Mouse (Mus musculus) limb, embryonic 15.5 days (tissue): ENCODE data around the gene Lce1f. TPM values are rescaled to one million over a fixed set of nuclear protein-coding genes. Genes with fewer than 3 reads are reported as not detected.

Experiments
- ATAC-seq: fragments of 200-750 bp; cut with Nextera tagmentation; 2 replicates; pipeline ENCODE4 v1.8.0; 2017; ENCODE audit warnings: low read depth, moderate TSS enrichment; ENCODE audit not compliant: insufficient number of reproducible peaks, low FRiP score, low TSS enrichment
- H3K27ac ChIP-seq: fragments of 300-500 bp; sonication (generic); 2 replicates; pipeline ENCODE4 v1.5.1; 2015; ENCODE audit warnings: moderate library complexity, mild to moderate bottlenecking, inconsistent platforms
- H3K27me3 ChIP-seq: fragments of 300-500 bp; sonication (generic); 2 replicates; pipeline ENCODE4 v1.6.1; 2015; ENCODE audit warnings: inconsistent platforms
- H3K36me3 ChIP-seq: fragments of 300-500 bp; sonication (generic); 2 replicates; pipeline ENCODE4 v1.6.1; 2015; ENCODE audit warnings: inconsistent platforms
- H3K4me1 ChIP-seq: fragments of 300-500 bp; sonication (generic); 2 replicates; pipeline ENCODE4 v1.6.1; 2015; ENCODE audit warnings: inconsistent platforms
- H3K4me2 ChIP-seq: fragments of 300-500 bp; sonication (generic); 2 replicates; pipeline ENCODE4 v1.6.1; 2015; ENCODE audit warnings: mild to moderate bottlenecking, inconsistent platforms
- H3K4me3 ChIP-seq: fragments of 300-500 bp; sonication (generic); 2 replicates; pipeline ENCODE4 v1.5.1; 2015; ENCODE audit warnings: mild to moderate bottlenecking, inconsistent platforms
- H3K9ac ChIP-seq: fragments of 300-500 bp; sonication (generic); 2 replicates; pipeline ENCODE4 v1.6.1; 2015; ENCODE audit warnings: inconsistent platforms
- H3K9me3 ChIP-seq: fragments of 300-500 bp; sonication (generic); 2 replicates; pipeline ENCODE4 v1.6.1; 2016; ENCODE audit warnings: inconsistent platforms
- polyA plus RNA-seq: library from polyadenylated mRNA; unstranded; fragments of >200 nt; fragmentation: Nextera tagmentation; extraction: Ambion mirVana; gene quantifications from 2 replicates; pipeline ENCODE4 v1.2.1, GENCODE M21; 2015

Lce1f gene
- polyA plus RNA-seq, 1 experiment from 2014 or later, result 1.5 TPM

GRCm38 (mm10) chr3:92670215-92670614 is 49.9 kb downstream of the Lce1f start, which contains the start of gene Lce1a2:
Lce1a2 (minus strand) TSS chr3:92670315.
- Histone ChIP-seq H3K9me3 (no peaks in the 10 kb centered on the region), H3K9ac (no peak within 1 kb of the TSS), H3K36me3 (no peaks in the 10 kb centered on the region), H3K27me3 (no peaks in the 10 kb centered on the region), H3K4me1 (no peaks in the 10 kb centered on the region), H3K4me2 (no peak within 1 kb of the TSS), H3K27ac (no peak within 1 kb of the TSS), H3K4me3 (no peak within 1 kb of the TSS)
- no peak for ATAC-seq

Other genes starting within 250 kb of the Lce1f start
- 152 and 183 TPM in 2 replicates for gene Sprr1a, start 234.5 kb downstream of the Lce1f start, polyA plus RNA-seq
- not detected in 2 replicates for gene Sprr4, start 219.9 kb downstream of the Lce1f start, polyA plus RNA-seq
- 7.9 and 9.3 TPM in 2 replicates for gene 2310046K23Rik, start 185.8 kb downstream of the Lce1f start, polyA plus RNA-seq
- 19.2 and 25.9 TPM in 2 replicates for gene Ivl, start 146.6 kb downstream of the Lce1f start, polyA plus RNA-seq
- not detected in 2 replicates for gene Smcp, start 131.4 kb downstream of the Lce1f start, polyA plus RNA-seq
- 0.37 TPM in 1 of 2 replicates, not detected in the other for gene 2210017I01Rik, start 112.9 kb downstream of the Lce1f start, polyA plus RNA-seq
- gene Lce6a, start 98.7 kb downstream of the Lce1f start, polyA plus RNA-seq, result 7.3 and 8.9 TPM in 2 replicates
- 1.5 and 9.5 TPM in 2 replicates for gene Lce1a1, start 72.0 kb downstream of the Lce1f start, polyA plus RNA-seq
- gene Lce1b, start 63.4 kb downstream of the Lce1f start, polyA plus RNA-seq, result 0.33 and 1.3 TPM in 2 replicates
- 3.2 and 14.9 TPM in 2 replicates for gene Lce1a2, start 50.0 kb downstream of the Lce1f start, polyA plus RNA-seq
- 2.9 and 15.4 TPM in 2 replicates for gene Lce1c, start 41.1 kb downstream of the Lce1f start, polyA plus RNA-seq
- gene Lce1d, start 33.1 kb downstream of the Lce1f start, polyA plus RNA-seq, result 0.77 and 2.2 TPM in 2 replicates
- 0.84 and 3.9 TPM in 2 replicates for gene Lce1e, start 11.3 kb downstream of the Lce1f start, polyA plus RNA-seq
- not detected in 2 replicates for gene Gm38119, start 18.7 kb upstream of the Lce1f start, polyA plus RNA-seq
- gene Lce1g, start 32.0 kb upstream of the Lce1f start, polyA plus RNA-seq, result 0.97 and 2.9 TPM in 2 replicates
- gene Lce1h, start 44.7 kb upstream of the Lce1f start, polyA plus RNA-seq, result 0.73 and 2.0 TPM in 2 replicates
- gene Lce1i, start 58.5 kb upstream of the Lce1f start, polyA plus RNA-seq, result 2.0 and 6.3 TPM in 2 replicates
- gene Lce1j, start 70.2 kb upstream of the Lce1f start, polyA plus RNA-seq, result 0.91 and 1.7 TPM in 2 replicates
- 1.3 TPM in 1 of 2 replicates, not detected in the other for gene Lce1k, start 87.5 kb upstream of the Lce1f start, polyA plus RNA-seq
- gene Kprp, start 106.9 kb upstream of the Lce1f start, polyA plus RNA-seq, result 1.2 and 5.7 TPM in 2 replicates
- gene Lce1l, start 130.9 kb upstream of the Lce1f start, polyA plus RNA-seq, result 1.8 and 5.4 TPM in 2 replicates
- gene 2310050C09Rik, start 149.9 kb upstream of the Lce1f start, polyA plus RNA-seq, result 1.1 and 4.7 TPM in 2 replicates
- gene Lce3a, start 205.9 kb upstream of the Lce1f start, polyA plus RNA-seq, result 0.60 TPM in 1 of 2 replicates, not detected in the other
- not detected in 2 replicates for gene Lce3b, start 212.6 kb upstream of the Lce1f start, polyA plus RNA-seq
- 4.7 and 11.3 TPM in 2 replicates for gene Lce3c, start 224.1 kb upstream of the Lce1f start, polyA plus RNA-seq
- gene Lce3d, start 237.0 kb upstream of the Lce1f start, polyA plus RNA-seq, result not detected in 2 replicates
- 0.66 TPM in 1 of 2 replicates, not detected in the other for gene Lce3e, start 246.7 kb upstream of the Lce1f start, polyA plus RNA-seq